ENCODE assay signal across 13 mouse cellular contexts in genomic region chr2:31420914-31421313, GRCm38 (mm10). TPM values are rescaled to one million over a fixed set of nuclear protein-coding genes. Genes with fewer than 3 reads are reported as not detected.
DNase-seq lines count a peak whose midpoint lies in the region; TF ChIP-seq lines count a peak whose summit lies in the region.
"Had no signal": no experiment of that assay in that cellular context is flagged by ENCODE, and none has a peak within 500 bp of the region (broad histone marks: within the 10 kb centered on the region; RNA-seq: fewer than 3 reads in every experiment).

No protein-coding gene starts in this region.

- no peak for TF ChIP-seq POLR2A in kidney, adult 2 months (IDR thresholded peaks at IDR 0.05; ENCODE audit: low read depth, low read length)

- DNase-seq in adrenal gland, adult 2 months, result peak; percentile 13
- DNase-seq in adrenal gland, postnatal 10 days, result no peak
- DNase-seq in kidney, adult 2 months, result peak; percentile 36
- DNase-seq in kidney, postnatal 10 days, result no peak
- peak; percentile 11 for DNase-seq in right cerebral cortex, adult 18-20 months
- DNase-seq in right cerebral cortex, postnatal 10 days (ENCODE audit: low spot score in 2 of 2), result no peak
- no peak for DNase-seq in c-Kit-positive CD71-positive TER-119-positive erythroid progenitor cells, embryonic 14.5 days (ENCODE audit: low spot score)
- DNase-seq in urinary bladder, postnatal 36 days (ENCODE audit: low spot score in 2 of 2), result no peak
- DNase-seq: kidney, adult 18-20 months; spleen, adult 18-20 months; thymus, adult 2 months had no signal

- no peak overlapping the region for H3K27ac ChIP-seq in kidney, adult 2 months (ENCODE audit: insufficient read depth, low read depth, low read length)
- H3K27ac ChIP-seq: midbrain, embryonic 10.5 days; neural tube, embryonic 13.5 days had no signal

- H3K36me3 ChIP-seq in kidney, adult 2 months (ENCODE audit: control insufficient read depth, insufficient read depth, low read length), result no peaks in the 10 kb centered on the region
- H3K36me3 ChIP-seq: midbrain, embryonic 10.5 days; neural tube, embryonic 13.5 days had no signal

- H3K4me3 ChIP-seq in kidney, adult 2 months (ENCODE audit: insufficient read depth, low read depth, low read length), result no peak overlapping the region
- H3K4me3 ChIP-seq: midbrain, embryonic 10.5 days; neural tube, embryonic 13.5 days had no signal

- peak; percentile 50 for TF ChIP-seq CTCF in kidney, adult 2 months (conservative IDR thresholded peaks at IDR 0.05; ENCODE audit: insufficient read depth, insufficient read length, low read depth, low read length)

- no peaks in the 10 kb centered on the region for H3K27me3 ChIP-seq in kidney, adult 2 months (replicated peaks; ENCODE audit: control insufficient read depth, insufficient read depth, low read length)
- H3K27me3 ChIP-seq: neural tube, embryonic 13.5 days had no signal

- WGBS in kidney, adult 2 months, result 83% methylated on average over 6 of the region's 6 CpGs

- H3K4me1 ChIP-seq in kidney, adult 2 months (ENCODE audit: control insufficient read depth, insufficient read depth, low read length), result no peaks in the 10 kb centered on the region

RNA-seq across cellular contexts. Expression of gene Ass1, which starts 49.1 kb away (rescaled TPM):
- total RNA-seq in adrenal gland, adult 2 months (2021), result 10 to 100 TPM; 24.4 to 31.6 TPM
- 3.9 and 4.0 TPM in 2 replicates for polyA plus RNA-seq in adrenal gland, adult 2 months (2012; rRNA removed)
- total RNA-seq in adrenal gland, postnatal 10 days (2021), result 100 to 1,000 TPM in 1 of 2 experiments, 10 to 100 TPM in 1; 61.2 to 175 TPM
- 2,247 and 2,656 TPM in 2 replicates for polyA plus RNA-seq in kidney, adult 2 months (2012; rRNA removed)

Comparison
In these comparisons a context has a peak if more than half of its experiments do, and no peak if none do; other contexts are left out.
1. DNase-seq: peak in adrenal gland, adult 2 months (single experiment), kidney, adult 2 months (single experiment) and right cerebral cortex, adult 18-20 months (single experiment); none in adrenal gland, postnatal 10 days (single experiment), kidney, postnatal 10 days (single experiment), right cerebral cortex, postnatal 10 days (0 of 2), c-Kit-positive CD71-positive TER-119-positive erythroid progenitor cells, embryonic 14.5 days (single experiment) and urinary bladder, postnatal 36 days (0 of 2).